17 mouse cellular contexts compared by ENCODE assay signal in the genomic region with DNA sequence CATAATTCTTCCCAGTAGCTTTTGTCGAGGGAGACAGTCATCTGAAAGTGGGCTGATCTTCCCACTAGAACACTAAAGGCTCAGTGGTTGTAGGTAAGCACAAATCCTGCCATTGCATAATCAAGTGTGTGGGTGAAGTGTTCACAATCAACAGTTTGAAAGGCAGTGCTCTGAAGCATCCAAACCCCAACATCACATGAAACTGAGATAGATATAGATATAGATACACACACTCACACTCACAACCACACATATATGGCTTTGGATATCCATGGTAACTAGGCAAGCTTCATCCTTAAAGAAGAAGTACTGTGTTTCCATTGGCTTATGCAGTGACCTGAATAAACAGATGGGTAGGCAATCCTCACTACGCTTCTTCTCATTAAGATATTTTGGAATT. TPM values are rescaled to one million over a fixed set of nuclear protein-coding genes. Genes with fewer than 3 reads are reported as not detected.
DNase-seq lines count a peak whose midpoint lies in the region.
"Had no signal": no experiment of that assay in that cellular context is flagged by ENCODE, and none has a peak within 500 bp of the region (broad histone marks: within the 10 kb centered on the region; RNA-seq: fewer than 3 reads in every experiment).

No protein-coding gene starts in this region.

- peak; percentile 39 to 80 for DNase-seq in layer of hippocampus, adult 18-20 months (ENCODE audit: low spot score in 2 of 2)
- no peak for DNase-seq in layer of hippocampus, postnatal 25 days (ENCODE audit: extremely low spot score in 1 of 2, low spot score in 1 of 2)
- DNase-seq in frontal cortex, postnatal 36 days (ENCODE audit: low spot score in 2 of 2) = peak; percentile 35 to 78
- DNase-seq in layer of hippocampus, adult 9-11 months = peak; percentile 63
- DNase-seq in left cerebral cortex, postnatal 36 days (ENCODE audit: low spot score in 2 of 2) = peak; percentile 24 to 28
- no peak for DNase-seq in urinary bladder, postnatal 4 days (ENCODE audit: low spot score in 2 of 2)
- no peak for DNase-seq in cerebellum, postnatal 14 days
- DNase-seq in cerebellum, adult 18-20 months = no peak
- DNase-seq: adrenal gland, adult 2 months; B cell, adult 2 months; cerebellum, adult 2 months; gastrocnemius, postnatal 14 days; heart, adult 18-20 months; heart, postnatal 14 days; kidney, adult 11 months; kidney, postnatal 4 days; liver had no signal

- intact Hi-C loops in left cerebral cortex, postnatal 36 days (cut with DNase I) = loop anchor here (2.0 to 5.0 kb wide), 2 partner anchors 35 to 131 kb away; partner anchors contain the start of gene Kcnip2

RNA-seq across cellular contexts. Expression of gene Armh3, which starts 50.5 kb away (rescaled TPM):
- total RNA-seq in layer of hippocampus, adult 18-20 months (2021) = 10 to 100 TPM; 18.4 to 19.3 TPM
- 10 to 100 TPM; 19.9 to 20.3 TPM for total RNA-seq in layer of hippocampus, postnatal 25 days (2021)
- total RNA-seq in left cerebral cortex, postnatal 36 days (2021) = 10 to 100 TPM; 20.1 to 20.2 TPM

RNA-seq across cellular contexts. Expression of gene Hps6, which starts 55.5 kb away (rescaled TPM):
- 1 to 10 TPM; 7.5 to 9.7 TPM for total RNA-seq in layer of hippocampus, adult 18-20 months (2021)
- 1 to 10 TPM; 4.9 to 7.3 TPM for total RNA-seq in layer of hippocampus, postnatal 25 days (2021)
- total RNA-seq in left cerebral cortex, postnatal 36 days (2021) = 1 to 10 TPM; 5.9 to 7.1 TPM

Comparison
In these comparisons a context has a peak if more than half of its experiments do, and no peak if none do; other contexts are left out.
1. DNase-seq: peak in layer of hippocampus, adult 18-20 months (2 of 2), frontal cortex, postnatal 36 days (2 of 2), layer of hippocampus, adult 9-11 months (single experiment) and left cerebral cortex, postnatal 36 days (2 of 2); none in layer of hippocampus, postnatal 25 days (0 of 2), urinary bladder, postnatal 4 days (0 of 2), cerebellum, postnatal 14 days (0 of 2) and cerebellum, adult 18-20 months (0 of 2).